Mouse (Mus musculus) forebrain, embryonic 12.5 days (tissue): ENCODE data around the gene Rpl36. TPM values are rescaled to one million over a fixed set of nuclear protein-coding genes. Genes with fewer than 3 reads are reported as not detected.
A peak's percentile ranks its signal among the peaks of the same experiment; 100 is the strongest.

Experiments used
- ATAC-seq: fragments of 200-750 bp; cut with Nextera tagmentation; 2 replicates; pipeline ENCODE4 v1.8.0; 2017; ENCODE audit warnings: moderate TSS enrichment; ENCODE audit not compliant: low FRiP score
- H3K27ac ChIP-seq: fragments of 300-500 bp; sonication (generic); 2 replicates; pipeline ENCODE4 v1.5.1; 2016; ENCODE audit warnings: mild to moderate bottlenecking
- H3K27me3 ChIP-seq: fragments of 300-500 bp; sonication (generic); 2 replicates; pipeline ENCODE4 v1.6.1; 2016; ENCODE audit warnings: mild to moderate bottlenecking
- H3K36me3 ChIP-seq: fragments of 300-500 bp; sonication (generic); replicated peaks from 2 replicates; pipeline ENCODE4 v1.6.1; 2016; ENCODE audit warnings: mild to moderate bottlenecking
- H3K4me1 ChIP-seq: fragments of 300-500 bp; sonication (generic); 2 replicates; pipeline ENCODE4 v1.6.1; 2016
- H3K4me2 ChIP-seq: fragments of 300-500 bp; sonication (generic); 2 replicates; pipeline ENCODE4 v1.6.1; 2016; ENCODE audit warnings: mild to moderate bottlenecking, moderate library complexity
- H3K4me3 ChIP-seq: fragments of 300-500 bp; sonication (generic); replicated peaks from 2 replicates; pipeline ENCODE4 v1.5.1; 2016; ENCODE audit warnings: mild to moderate bottlenecking
- H3K9ac ChIP-seq: fragments of 300-500 bp; sonication (generic); 2 replicates; pipeline ENCODE4 v1.6.1; 2016; ENCODE audit warnings: mild to moderate bottlenecking
- H3K9me3 ChIP-seq: fragments of 300-500 bp; sonication (generic); 2 replicates; pipeline ENCODE4 v1.6.1; 2016
- WGBS: fragments of 180-500 bp; shearing (Covaris S2); methylation state at CpG from one replicate; pipeline ENCODE4 v1.1.7; 2016; 5-methylcytosine and 5-hydroxymethylcytosine counted together
- polyA plus RNA-seq: library from polyadenylated mRNA; unstranded; fragments of >200 nt; fragmentation: Nextera tagmentation; extraction: Ambion mirVana; gene quantifications from 2 replicates; pipeline ENCODE4 v1.2.1, GENCODE M21; 2016

Gene Rpl36
- polyA plus RNA-seq, 1 experiment from 2014 or later, result 1,289 TPM

DNA sequence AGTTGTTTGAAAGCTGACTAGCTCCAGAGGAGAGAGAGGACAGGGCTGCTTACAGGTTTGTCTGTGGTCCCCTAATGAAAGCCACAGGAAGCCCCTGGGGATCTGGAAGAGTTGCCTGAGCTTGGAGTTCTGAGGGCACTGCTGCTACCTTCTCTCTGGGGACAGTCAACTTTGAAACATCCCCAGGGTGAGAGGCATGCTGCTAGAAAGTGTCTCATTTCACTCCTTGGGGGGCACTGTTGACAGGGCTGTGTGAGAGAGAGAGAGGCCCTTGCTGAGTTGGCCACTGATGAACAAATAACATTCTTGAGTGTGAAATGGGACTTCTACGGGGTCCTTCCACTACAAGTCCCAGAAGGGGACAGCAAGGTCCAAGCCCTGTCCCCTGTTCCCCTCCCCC, 25.4 kb upstream of the Rpl36 start:
- 0 out of 2 replicates have a peak overlapping the region, but pooled peaks have one; percentile 8 for H3K4me3 ChIP-seq
- H3K9me3 ChIP-seq, result no peaks in the 10 kb centered on the region
- no peak overlapping the region for H3K9ac ChIP-seq
- peaks cover 44% of the 10 kb centered on the region for H3K4me1 ChIP-seq
- peaks cover 68% of the 10 kb centered on the region for H3K36me3 ChIP-seq
- 74% methylated on average over 1 of the region's 1 CpGs for WGBS
- no peak overlapping the region for H3K4me2 ChIP-seq
- H3K27ac ChIP-seq, result 0 out of 2 replicates have a peak overlapping the region, but pooled peaks have one; percentile 31
- ATAC-seq, result no peak
- no peaks in the 10 kb centered on the region for H3K27me3 ChIP-seq

DNA sequence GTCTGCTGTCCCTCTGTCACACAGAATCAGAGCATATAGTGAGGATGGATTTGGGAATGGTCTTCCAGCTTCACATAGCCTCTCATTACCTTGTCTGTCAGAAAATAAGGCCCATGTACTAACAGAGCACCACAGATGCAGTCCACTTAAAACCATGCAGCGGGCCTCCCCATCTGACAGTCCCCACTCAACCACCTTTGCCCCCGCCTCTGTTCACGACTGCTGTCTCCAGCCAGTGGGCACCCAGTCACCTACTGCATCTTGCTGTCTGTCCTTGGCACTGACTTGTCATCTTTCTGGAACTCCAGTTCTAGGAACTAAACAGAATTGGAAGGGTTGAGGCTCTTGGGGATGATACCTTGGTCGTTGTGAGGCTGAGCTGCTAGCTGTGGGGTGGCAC, 24.3 kb upstream of the Rpl36 start:
- Histone ChIP-seq H3K4me2 (no peak overlapping the region), H3K4me1 (peaks cover 34% of the 10 kb centered on the region), H3K36me3 (peaks cover 78% of the 10 kb centered on the region), H3K27me3 (no peaks in the 10 kb centered on the region), H3K9me3 (no peaks in the 10 kb centered on the region), H3K9ac (no peak overlapping the region), H3K4me3 (no peak overlapping the region), H3K27ac (no peak overlapping the region)
- no peak for ATAC-seq
- WGBS, result 96% methylated on average over 4 of the region's 4 CpGs

- H3K4me2 ChIP-seq, result no peak overlapping the region
- H3K36me3 ChIP-seq, result peaks cover 100% of the 10 kb centered on the region
- ATAC-seq, result no peak
- no peaks in the 10 kb centered on the region for H3K9me3 ChIP-seq
- H3K4me3 ChIP-seq, result no peak overlapping the region
- peaks cover 15% of the 10 kb centered on the region for H3K4me1 ChIP-seq
- no peaks in the 10 kb centered on the region for H3K27me3 ChIP-seq
- H3K9ac ChIP-seq, result no peak overlapping the region
- H3K27ac ChIP-seq, result no peak overlapping the region
Observed at GRCm38 (mm10) chr17:56592553-56592952, 20.7 kb upstream of the Rpl36 start.

GRCm38 (mm10) chr17:56593527-56594271, 19.5 kb upstream of the Rpl36 start:
- H3K9me3 ChIP-seq, result no peaks in the 10 kb centered on the region
- no peak overlapping the region for H3K4me3 ChIP-seq
- H3K36me3 ChIP-seq, result peaks cover 96% of the 10 kb centered on the region
- peaks cover 6% of the 10 kb centered on the region; the same call in 1 of the 2 replicates for H3K4me1 ChIP-seq
- no peak overlapping the region for H3K4me2 ChIP-seq
- H3K27me3 ChIP-seq, result no peaks in the 10 kb centered on the region
- H3K9ac ChIP-seq, result no peak overlapping the region
- ATAC-seq, result no peak; the same call in 1 of the 2 replicates
- no peak overlapping the region for H3K27ac ChIP-seq
- WGBS, result 92% methylated on average over 8 of the region's 8 CpGs

GRCm38 (mm10) chr17:56603186-56604069, 9.8 kb upstream of the Rpl36 start:
- Histone ChIP-seq H3K36me3 (peaks cover 87% of the 10 kb centered on the region), H3K9ac (no peak overlapping the region), H3K27me3 (no peaks in the 10 kb centered on the region), H3K4me1 (peaks cover 6% of the 10 kb centered on the region), H3K4me3 (no peak overlapping the region), H3K4me2 (no peak overlapping the region), H3K27ac (0 out of 2 replicates have a peak overlapping the region, but pooled peaks have one; percentile 5), H3K9me3 (no peaks in the 10 kb centered on the region)
- ATAC-seq, result no peak
- WGBS, result 94% methylated on average over 28 of the region's 28 CpGs

DNA sequence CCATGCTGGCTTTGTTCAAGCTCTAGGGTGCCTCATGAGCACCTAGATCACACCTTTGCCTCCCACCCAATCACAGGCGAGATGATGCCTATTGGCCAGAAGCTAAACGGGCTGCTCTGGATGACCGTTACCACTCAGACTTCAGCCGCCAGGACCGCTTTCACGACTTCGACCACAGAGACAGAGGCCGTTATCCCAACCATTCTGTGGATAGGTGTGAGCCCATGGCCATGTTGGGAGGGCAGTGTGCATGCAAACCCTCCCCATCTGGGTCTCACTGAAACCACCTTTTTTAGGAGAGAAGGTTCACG, 9.2 kb upstream of the Rpl36 start:
- Histone ChIP-seq H3K4me3 (no peak overlapping the region), H3K27ac (no peak overlapping the region), H3K4me1 (peaks cover 12% of the 10 kb centered on the region), H3K27me3 (no peaks in the 10 kb centered on the region), H3K36me3 (peaks cover 87% of the 10 kb centered on the region), H3K4me2 (no peak overlapping the region), H3K9me3 (no peaks in the 10 kb centered on the region), H3K9ac (no peak overlapping the region)
- 89% methylated on average over 9 of the region's 9 CpGs for WGBS
- no peak for ATAC-seq

GRCm38 (mm10) chr17:56604422-56604821, 8.8 kb upstream of the Rpl36 start:
- Histone ChIP-seq H3K4me3 (no peak overlapping the region), H3K36me3 (peaks cover 84% of the 10 kb centered on the region)
- no peak for ATAC-seq

DNA sequence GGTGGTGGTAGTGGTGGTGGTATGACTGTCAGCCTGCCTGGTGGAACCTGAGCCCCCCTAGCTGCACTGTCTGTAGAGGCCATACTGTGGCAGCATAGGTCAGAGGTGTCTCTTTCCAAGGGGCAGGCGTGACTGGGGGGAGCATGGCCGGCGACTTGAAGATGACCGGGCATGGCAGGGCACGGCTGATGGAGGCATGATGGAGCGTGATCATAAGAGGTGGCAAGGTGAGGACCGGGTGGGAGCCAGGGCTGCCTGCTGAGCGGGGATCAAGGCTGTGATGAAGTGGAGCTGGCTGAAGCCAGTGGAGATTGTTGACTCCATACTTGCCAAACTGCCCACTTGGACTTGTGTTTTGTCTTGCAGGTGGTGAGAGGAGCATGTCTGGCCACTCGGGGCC, 7.8 kb upstream of the Rpl36 start:
- Histone ChIP-seq H3K9ac (no peak overlapping the region), H3K4me3 (no peak overlapping the region), H3K27ac (no peak overlapping the region), H3K4me2 (no peak overlapping the region), H3K36me3 (peaks cover 74% of the 10 kb centered on the region), H3K27me3 (no peaks in the 10 kb centered on the region), H3K9me3 (no peaks in the 10 kb centered on the region), H3K4me1 (peaks cover 19% of the 10 kb centered on the region)
- no peak for ATAC-seq
- 92% methylated on average over 9 of the region's 9 CpGs for WGBS

More at GRCm38 (mm10) chr17:56604422-56604821, 8.8 kb upstream of the Rpl36 start:
- 85% methylated on average over 3 of the region's 3 CpGs for WGBS
- Histone ChIP-seq H3K27ac (no peak overlapping the region), H3K9me3 (no peaks in the 10 kb centered on the region), H3K9ac (no peak overlapping the region), H3K4me1 (peaks cover 14% of the 10 kb centered on the region), H3K4me2 (no peak overlapping the region), H3K27me3 (no peaks in the 10 kb centered on the region)

DNA sequence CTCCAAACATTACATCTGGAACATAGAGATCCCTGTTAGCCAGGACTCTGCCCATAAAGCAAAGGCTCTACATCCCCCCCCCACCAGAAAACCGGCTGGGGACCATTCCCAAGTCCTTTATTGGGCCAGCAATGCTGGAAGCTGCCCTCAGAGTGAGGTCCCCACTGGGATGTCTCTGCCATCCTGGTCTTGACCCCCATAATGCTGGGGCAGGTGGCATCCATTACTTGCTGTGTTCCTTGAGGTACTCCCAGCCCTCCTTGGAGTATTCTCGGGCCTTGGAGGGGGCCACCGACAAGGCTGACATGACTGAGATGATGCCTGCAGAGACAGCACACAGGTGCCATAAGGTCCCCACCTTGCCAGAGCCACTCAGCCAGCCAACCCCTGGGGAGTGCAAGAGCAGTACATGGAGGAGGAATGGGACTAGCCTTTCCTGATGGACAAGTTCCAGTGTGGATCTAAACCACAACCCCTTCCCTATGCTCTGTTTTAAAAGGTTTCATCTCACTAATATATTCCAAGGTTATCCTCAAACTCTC, 5.6 kb upstream of the Rpl36 start:
- H3K4me2 ChIP-seq, result no peak overlapping the region
- H3K4me1 ChIP-seq, result peaks cover 21% of the 10 kb centered on the region
- H3K9me3 ChIP-seq, result no peaks in the 10 kb centered on the region
- no peak overlapping the region for H3K9ac ChIP-seq
- H3K27ac ChIP-seq, result no peak overlapping the region
- no peak for ATAC-seq
- H3K4me3 ChIP-seq, result no peak overlapping the region
- 79% methylated on average over 3 of the region's 3 CpGs for WGBS
- H3K36me3 ChIP-seq, result peaks cover 52% of the 10 kb centered on the region
- H3K27me3 ChIP-seq, result no peaks in the 10 kb centered on the region

DNA sequence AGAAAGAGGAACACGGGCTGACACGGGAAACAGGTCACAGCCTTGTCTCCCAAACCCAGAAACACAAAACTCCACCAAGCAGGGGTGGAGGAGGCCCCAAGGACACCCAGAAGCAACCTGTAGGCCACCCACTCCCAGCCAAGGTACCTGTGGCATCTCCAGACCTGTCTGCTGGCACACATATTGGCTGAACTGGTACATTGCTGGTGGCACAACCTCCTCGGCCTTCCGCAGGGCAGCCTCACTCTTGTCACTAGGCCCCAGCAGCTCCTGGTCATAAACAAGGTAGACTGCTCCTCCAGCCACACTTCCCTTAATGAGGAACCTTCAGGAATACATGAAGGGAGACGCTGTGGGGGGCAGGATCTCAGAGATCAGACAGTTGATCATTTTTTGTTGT, 4.5 kb upstream of the Rpl36 start:
- WGBS, result 67% methylated on average over 5 of the region's 5 CpGs
- Histone ChIP-seq H3K9ac (peak overlapping the region; percentile 72), H3K4me1 (peaks cover 21% of the 10 kb centered on the region), H3K4me2 (peak overlapping the region; percentile 72), H3K4me3 (peak overlapping the region; percentile 63), H3K36me3 (peaks cover 41% of the 10 kb centered on the region), H3K27me3 (no peaks in the 10 kb centered on the region), H3K27ac (no peak overlapping the region), H3K9me3 (no peaks in the 10 kb centered on the region)
- ATAC-seq, result no peak

- H3K4me1 ChIP-seq, result peaks cover 27% of the 10 kb centered on the region
- H3K9ac ChIP-seq, result peak within 1 kb of the TSS; percentile 72
- ATAC-seq, result peak; percentile 90
- H3K36me3 ChIP-seq, result peaks cover 38% of the 10 kb centered on the region
- no peaks in the 10 kb centered on the region for H3K9me3 ChIP-seq
- peak within 1 kb of the TSS; percentile 81 for H3K27ac ChIP-seq
- 0% methylated on average over 44 of the region's 44 CpGs for WGBS
- H3K4me2 ChIP-seq, result peak within 1 kb of the TSS; percentile 72
- no peaks in the 10 kb centered on the region for H3K27me3 ChIP-seq
- peak within 1 kb of the TSS; percentile 63 for H3K4me3 ChIP-seq
Observed at GRCm38 (mm10) chr17:56609452-56610171, 3.6 kb upstream of the Rpl36 start, which contains the start of gene 2410015M20Rik. Gene 2410015M20Rik, minus strand, starts transcription at chr17:56609771.

DNA sequence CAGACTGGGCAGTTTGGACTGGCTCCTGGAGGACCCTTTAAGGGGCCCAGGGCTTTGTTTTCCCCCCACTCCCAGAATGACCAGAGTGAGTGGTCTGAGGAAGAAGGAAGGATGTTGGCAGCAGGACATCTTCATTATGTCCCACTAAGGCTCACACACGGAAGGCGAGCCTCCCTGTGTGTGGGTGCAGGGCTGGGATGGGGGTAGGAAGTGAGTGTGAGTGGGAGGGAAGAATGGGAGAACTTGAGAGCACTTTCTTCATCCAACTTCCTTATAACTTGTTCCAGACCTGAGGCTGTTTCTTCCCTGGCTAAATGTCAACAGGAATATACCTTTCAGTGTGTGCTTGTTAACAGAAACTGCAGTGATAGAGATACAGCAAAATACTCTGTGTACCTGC, 1.9 kb upstream of the Rpl36 start:
- no peak overlapping the region for H3K27ac ChIP-seq
- H3K4me3 ChIP-seq, result no peak overlapping the region
- no peaks in the 10 kb centered on the region for H3K9me3 ChIP-seq
- H3K4me2 ChIP-seq, result no peak overlapping the region
- H3K4me1 ChIP-seq, result peaks cover 39% of the 10 kb centered on the region
- 83% methylated on average over 2 of the region's 2 CpGs for WGBS
- H3K27me3 ChIP-seq, result no peaks in the 10 kb centered on the region
- peaks cover 38% of the 10 kb centered on the region for H3K36me3 ChIP-seq
- no peak for ATAC-seq
- H3K9ac ChIP-seq, result no peak overlapping the region
